Mouse (Mus musculus) erythroblast, embryonic 14.5 days (primary cell): Measurements from ENCODE around the gene Cped1. TPM values are rescaled to one million over a fixed set of nuclear protein-coding genes. Genes with fewer than 3 reads are reported as not detected.

Source experiments
- H3K27me3 ChIP-seq: 2 replicates; pipeline ENCODE4 v1.6.1; 2012; ENCODE audit warnings: inconsistent platforms; ENCODE audit not compliant: control insufficient read depth
- H3K36me3 ChIP-seq: 2 replicates; pipeline ENCODE4 v1.6.1; 2012; ENCODE audit warnings: mild to moderate bottlenecking, inconsistent platforms; ENCODE audit not compliant: control insufficient read depth
- H3K4me1 ChIP-seq: 2 replicates; pipeline ENCODE4 v1.6.1; 2012; ENCODE audit warnings: inconsistent platforms; ENCODE audit not compliant: control insufficient read depth
- H3K4me3 ChIP-seq: replicated peaks from 2 replicates; pipeline ENCODE3; 2012; ENCODE audit warnings: moderate library complexity, mild to moderate bottlenecking, inconsistent platforms
- H3K9me3 ChIP-seq: 2 replicates; pipeline ENCODE4 v1.6.1; 2012; ENCODE audit warnings: low read length, inconsistent platforms, mixed read lengths; ENCODE audit not compliant: control insufficient read depth
- GATA1 ChIP-seq: IDR thresholded peaks from 2 replicates; pipeline ENCODE4 v1.6.1; 2012; ENCODE audit warnings: low read length, inconsistent platforms, mixed read lengths
- TAL1 ChIP-seq: IDR thresholded peaks from 3 replicates; pipeline ENCODE4 v1.6.1; 2012; ENCODE audit warnings: low read length, inconsistent platforms, mixed read lengths
- polyA plus RNA-seq: library from polyadenylated mRNA; stranded (reverse); fragments of >175 nt; gene quantifications from 2 replicates; pipeline ENCODE4 v1.2.3, GENCODE M21; 2012

Cped1 gene
- polyA plus RNA-seq, 1 experiment, result 0.02 TPM

- Histone ChIP-seq H3K4me1 (no peaks in the 10 kb centered on the region), H3K36me3 (no peaks in the 10 kb centered on the region), H3K9me3 (no peaks in the 10 kb centered on the region), H3K4me3 (no peak overlapping the region), H3K27me3 (no peaks in the 10 kb centered on the region)
- no peak for TF ChIP-seq GATA1
- TF ChIP-seq TAL1, result no peak
Observed at GRCm38 (mm10) chr6:22147236-22147635, 161.5 kb downstream of the Cped1 start.

- H3K4me3 ChIP-seq, result no peak overlapping the region
- no peaks in the 10 kb centered on the region for H3K9me3 ChIP-seq
- no peak for TF ChIP-seq GATA1
- TF ChIP-seq TAL1, result no peak
- no peaks in the 10 kb centered on the region for H3K4me1 ChIP-seq
- no peaks in the 10 kb centered on the region for H3K36me3 ChIP-seq
- no peaks in the 10 kb centered on the region for H3K27me3 ChIP-seq
Observed at GRCm38 (mm10) chr6:22148511-22148910, 162.8 kb downstream of the Cped1 start.

GRCm38 (mm10) chr6:22157461-22157860, 171.7 kb downstream of the Cped1 start:
- Histone ChIP-seq H3K36me3 (no peaks in the 10 kb centered on the region), H3K4me1 (no peaks in the 10 kb centered on the region), H3K27me3 (no peaks in the 10 kb centered on the region), H3K9me3 (no peaks in the 10 kb centered on the region), H3K4me3 (no peak overlapping the region)
- no peak for TF ChIP-seq GATA1
- no peak for TF ChIP-seq TAL1

GRCm38 (mm10) chr6:22161944-22162343, 176.2 kb downstream of the Cped1 start:
- H3K4me3 ChIP-seq, result no peak overlapping the region
- no peaks in the 10 kb centered on the region for H3K4me1 ChIP-seq
- TF ChIP-seq GATA1 (no peak), TAL1 (no peak)
- H3K9me3 ChIP-seq, result no peaks in the 10 kb centered on the region
- H3K27me3 ChIP-seq, result no peaks in the 10 kb centered on the region
- H3K36me3 ChIP-seq, result no peaks in the 10 kb centered on the region

GRCm38 (mm10) chr6:22168388-22168787, 182.7 kb downstream of the Cped1 start:
- no peak for TF ChIP-seq GATA1
- no peak for TF ChIP-seq TAL1
- Histone ChIP-seq H3K27me3 (no peaks in the 10 kb centered on the region), H3K9me3 (peaks cover 2% of the 10 kb centered on the region; the same call in 1 of the 2 replicates), H3K4me1 (no peaks in the 10 kb centered on the region), H3K4me3 (no peak overlapping the region), H3K36me3 (no peaks in the 10 kb centered on the region)

- Histone ChIP-seq H3K27me3 (no peaks in the 10 kb centered on the region), H3K4me3 (no peak overlapping the region), H3K4me1 (no peaks in the 10 kb centered on the region), H3K9me3 (no peaks in the 10 kb centered on the region), H3K36me3 (no peaks in the 10 kb centered on the region)
- TF ChIP-seq TAL1 (no peak), GATA1 (no peak)
Observed at GRCm38 (mm10) chr6:22178721-22179295, 193.1 kb downstream of the Cped1 start.

- no peak for TF ChIP-seq GATA1
- no peak for TF ChIP-seq TAL1
- Histone ChIP-seq H3K4me3 (no peak overlapping the region), H3K27me3 (no peaks in the 10 kb centered on the region), H3K9me3 (no peaks in the 10 kb centered on the region), H3K4me1 (no peaks in the 10 kb centered on the region), H3K36me3 (no peaks in the 10 kb centered on the region)
Observed at GRCm38 (mm10) chr6:22180316-22180715, 194.6 kb downstream of the Cped1 start.

GRCm38 (mm10) chr6:22186967-22187366, 201.3 kb downstream of the Cped1 start:
- Histone ChIP-seq H3K4me1 (no peaks in the 10 kb centered on the region), H3K27me3 (no peaks in the 10 kb centered on the region), H3K4me3 (no peak overlapping the region), H3K9me3 (no peaks in the 10 kb centered on the region), H3K36me3 (no peaks in the 10 kb centered on the region)
- TF ChIP-seq GATA1 (no peak), TAL1 (no peak)

GRCm38 (mm10) chr6:22189346-22190335, 203.9 kb downstream of the Cped1 start:
- no peaks in the 10 kb centered on the region for H3K27me3 ChIP-seq
- TF ChIP-seq GATA1, result no peak
- TF ChIP-seq TAL1, result no peak
- H3K4me1 ChIP-seq, result no peaks in the 10 kb centered on the region
- H3K9me3 ChIP-seq, result no peaks in the 10 kb centered on the region
- no peaks in the 10 kb centered on the region for H3K36me3 ChIP-seq
- H3K4me3 ChIP-seq, result no peak overlapping the region
